Mouse (Mus musculus): ENCODE data around the gene Foxred2.

GRCm38 (mm10) chr15:77892420-77892819, 64.1 kb downstream of the Foxred2 start:
- TF ChIP-seq POLR2A (IDR thresholded peaks at IDR 0.05; ENCODE audit: low read depth, low read length) (no peak), CTCF (IDR thresholded peaks at IDR 0.05; ENCODE audit: extremely low read depth, insufficient read length, insufficient replicate concordance, low read depth, low read length) (no peak)

Data from small intestine, adult 2 months (tissue).